Mouse (Mus musculus): ENCODE data around the gene Nlrp10.

- TF ChIP-seq CTCF (IDR thresholded peaks at IDR 0.05; ENCODE audit: control insufficient read depth, insufficient read depth, insufficient read length) (no peak), MAX (IDR thresholded peaks at IDR 0.05) (no peak), USF1 (IDR thresholded peaks at IDR 0.05; ENCODE audit: low read depth) (no peak), CEBPB (IDR thresholded peaks at IDR 0.05; ENCODE audit: low read depth) (no peak)
Observed at GRCm38 (mm10) chr7:108936591-108936990, 6.6 kb upstream of the Nlrp10 start.
